Mouse (Mus musculus) brain, adult 10 weeks (tissue): ENCODE data around the gene Dpp9. TPM values are rescaled to one million over a fixed set of nuclear protein-coding genes. Genes with fewer than 3 reads are reported as not detected.

Experiments used
- polyA plus RNA-seq: library from polyadenylated mRNA; stranded (reverse); fragments of 350-450 nt; fragmentation: Illumina TruSeq; extraction: RNeasy Lipid Tissue Mini Kit (QIAGEN cat#74804); gene quantifications from one replicate; pipeline ENCODE4 v1.2.3, GENCODE M21; 2015; ENCODE audit warnings: low read depth, low replicate concordance

The Dpp9 gene
- polyA plus RNA-seq = 44.0 TPM

GRCm38 (mm10) chr17:56218377-56219191 lies at the start of gene Dpp9:
Gene Dpp9 (minus strand): TSS chr17:56218905.

GRCm38 (mm10) chr17:56256239-56256881 lies 37.7 kb upstream of the Dpp9 start, which contains the start of gene Fem1a:
Gene Fem1a (plus strand): TSS chr17:56256810.

GRCm38 (mm10) chr17:56183658-56184103 lies 35.0 kb downstream of the Dpp9 start, which contains the start of gene Mydgf:
Gene Mydgf (minus strand): TSS chr17:56183920.

GRCm38 (mm10) chr17:56162231-56162774 lies 56.4 kb downstream of the Dpp9 start, which contains the start of gene Tnfaip8l1:
Gene Tnfaip8l1 (plus strand): TSS chr17:56162477.

GRCm38 (mm10) chr17:56139858-56140595 lies 78.7 kb downstream of the Dpp9 start, which contains the start of gene Sema6b:
Gene Sema6b (minus strand): TSS chr17:56140343.

Other genes starting within 250 kb of the Dpp9 start
- gene Shd, start 248.4 kb downstream of the Dpp9 start, polyA plus RNA-seq = 42.9 TPM
- 54.4 TPM for gene Fsd1, start 232.4 kb downstream of the Dpp9 start, polyA plus RNA-seq
- 2.6 TPM for gene Stap2, start 213.3 kb downstream of the Dpp9 start, polyA plus RNA-seq
- gene Mpnd, start 213.2 kb downstream of the Dpp9 start, polyA plus RNA-seq = 93.4 TPM
- gene Sh3gl1, start 182.3 kb downstream of the Dpp9 start, polyA plus RNA-seq = 40.3 TPM
- 2.4 TPM for gene Chaf1a, start 178.5 kb downstream of the Dpp9 start, polyA plus RNA-seq
- 105 TPM for gene Ubxn6, start 143.9 kb downstream of the Dpp9 start, polyA plus RNA-seq
- gene Hdgfl2, start 139.3 kb downstream of the Dpp9 start, polyA plus RNA-seq = 82.6 TPM
- gene Plin4, start 109.1 kb downstream of the Dpp9 start, polyA plus RNA-seq = 1.1 TPM
- gene Plin5, start 101.3 kb downstream of the Dpp9 start, polyA plus RNA-seq = 0.67 TPM
- 2.5 TPM for gene Lrg1, start 96.9 kb downstream of the Dpp9 start, polyA plus RNA-seq
- gene Sema6b, start 78.6 kb downstream of the Dpp9 start, polyA plus RNA-seq = 52.6 TPM
- gene Tnfaip8l1, start 56.4 kb downstream of the Dpp9 start, polyA plus RNA-seq = 9.1 TPM
- 53.9 TPM for gene Mydgf, start 35.0 kb downstream of the Dpp9 start, polyA plus RNA-seq
- gene Fem1a, start 37.9 kb upstream of the Dpp9 start, polyA plus RNA-seq = 19.5 TPM
- 4.0 TPM for gene Ticam1, start 57.9 kb upstream of the Dpp9 start, polyA plus RNA-seq
- gene Plin3, start 74.0 kb upstream of the Dpp9 start, polyA plus RNA-seq = 16.0 TPM
- not detected for gene Arrdc5, start 81.4 kb upstream of the Dpp9 start, polyA plus RNA-seq
- 1.2 TPM for gene Uhrf1, start 84.4 kb upstream of the Dpp9 start, polyA plus RNA-seq
- gene Kdm4b, start 107.2 kb upstream of the Dpp9 start, polyA plus RNA-seq = 39.1 TPM